In the genomic region with DNA sequence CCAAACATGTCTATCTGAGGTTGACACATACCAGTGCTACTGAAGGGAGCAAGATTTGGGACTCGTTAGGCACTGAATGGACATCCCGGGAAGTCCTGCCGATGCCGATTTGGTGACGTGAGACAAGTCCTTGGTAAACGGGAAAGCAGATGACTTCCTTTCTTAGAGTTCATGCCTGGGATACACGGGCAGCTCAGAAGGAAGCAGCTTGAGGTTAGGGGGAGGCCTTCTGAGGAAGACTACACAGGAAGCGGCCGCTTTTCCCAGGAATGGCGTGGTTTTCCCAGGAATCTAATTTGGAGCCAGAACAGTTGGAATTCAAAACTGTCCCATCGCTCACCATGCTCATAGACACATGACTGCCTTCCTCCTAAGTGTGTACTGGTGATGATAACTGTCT, we compare ENCODE assay signal across 34 mouse cellular contexts. TPM values are rescaled to one million over a fixed set of nuclear protein-coding genes. Genes with fewer than 3 reads are reported as not detected.
DNase-seq lines count a peak whose midpoint lies in the region; ATAC-seq lines count a peak whose summit lies in the region.
"Had no signal": no experiment of that assay in that cellular context is flagged by ENCODE, and none has a peak within 500 bp of the region (broad histone marks: within the 10 kb centered on the region; RNA-seq: fewer than 3 reads in every experiment).

No protein-coding gene starts in this region.

- H3K9me3 ChIP-seq in kidney, embryonic 15.5 days (replicated peaks): no peaks in the 10 kb centered on the region
- H3K9me3 ChIP-seq: limb, embryonic 12.5 days; midbrain, embryonic 13.5 days; neural tube, embryonic 13.5 days had no signal

- H3K27me3 ChIP-seq in kidney, embryonic 15.5 days: peaks cover 15% of the 10 kb centered on the region
- H3K27me3 ChIP-seq: limb, embryonic 12.5 days; midbrain, embryonic 13.5 days; neural tube, embryonic 13.5 days had no signal

- peak; percentile 6 for DNase-seq in embryo, embryonic 10 days (ENCODE audit: low spot score)
- DNase-seq in embryo, embryonic 9.5 days (ENCODE audit: extremely low spot score): no peak
- peak; percentile 6 for DNase-seq in kidney, adult 18-20 months
- DNase-seq in kidney, adult 9 months: peak; percentile 43
- DNase-seq in kidney, postnatal 25 days: peak; percentile 15 to 53
- no peak for DNase-seq in cerebellum, adult 9-11 months
- DNase-seq: cerebellum, adult 2 months; cerebellum, postnatal 36 days; gastrocnemius, adult 2 months; gastrocnemius, postnatal 36 days; heart, postnatal 36 days; lung, postnatal 10 days; right cerebral cortex, postnatal 4 days; thymus, adult 18-20 months; thymus, postnatal 25 days had no signal

- H3K4me3 ChIP-seq in kidney, embryonic 15.5 days (replicated peaks): no peak overlapping the region
- H3K4me3 ChIP-seq: erythroblast, embryonic 14.5 days; gastrocnemius, adult 2 months; layer of hippocampus, adult 2 months; left cerebral cortex, adult 2 months; limb, embryonic 12.5 days; midbrain, embryonic 13.5 days; neural tube, embryonic 13.5 days had no signal

- no peak overlapping the region for H3K4me2 ChIP-seq in kidney, embryonic 15.5 days
- H3K4me2 ChIP-seq: hindbrain, embryonic 14.5 days; limb, embryonic 12.5 days; liver, embryonic 11.5 days; midbrain, embryonic 13.5 days; neural tube, embryonic 13.5 days had no signal

- H3K4me1 ChIP-seq in kidney, embryonic 15.5 days: 0 out of 2 replicates have a peak, but pooled peaks cover 8% of the 10 kb centered on the region
- H3K4me1 ChIP-seq: limb, embryonic 12.5 days; midbrain, embryonic 13.5 days had no signal

- no peak for ATAC-seq in kidney, embryonic 15.5 days (replicated peaks; ENCODE audit: low FRiP score)
- ATAC-seq: forebrain, embryonic 16.5 days; intestine, postnatal 0 days; midbrain, embryonic 13.5 days; Patski had no signal

- no peaks in the 10 kb centered on the region for H3K36me3 ChIP-seq in kidney, embryonic 15.5 days
- H3K36me3 ChIP-seq: limb, embryonic 12.5 days; midbrain, embryonic 13.5 days; neural tube, embryonic 13.5 days had no signal

- H3K27ac ChIP-seq in kidney, embryonic 15.5 days: no peak overlapping the region
- H3K27ac ChIP-seq: gastrocnemius, adult 2 months; hindbrain, embryonic 14.5 days; layer of hippocampus, adult 2 months; left cerebral cortex, adult 2 months; limb, embryonic 12.5 days; macrophage; midbrain, embryonic 13.5 days; neural tube, embryonic 13.5 days; stomach, postnatal 0 days had no signal

- WGBS in kidney, embryonic 15.5 days: 83% methylated on average over 11 of the region's 11 CpGs

- no peak overlapping the region for H3K9ac ChIP-seq in kidney, embryonic 15.5 days
- H3K9ac ChIP-seq: hindbrain, embryonic 14.5 days; limb, embryonic 12.5 days; midbrain, embryonic 13.5 days; neural tube, embryonic 13.5 days had no signal

RNA-seq across cellular contexts. Expression of a gene that starts 2.4 kb away (rescaled TPM):
- not detected in 2 replicates for polyA plus RNA-seq in kidney, embryonic 15.5 days (2015; fragmentation: Nextera tagmentation; extraction: Ambion mirVana)
- polyA plus RNA-seq: cerebellum, adult 2 months; embryonic facial prominence, embryonic 14.5 days; erythroblast, embryonic 14.5 days; forebrain, embryonic 11.5 days; forebrain, embryonic 16.5 days; heart, embryonic 14.5 days; hindbrain, embryonic 14.5 days; intestine, postnatal 0 days; limb, embryonic 12.5 days; liver, embryonic 11.5 days; liver, embryonic 16.5 days; midbrain, embryonic 13.5 days; neural tube, embryonic 13.5 days; Patski; spleen, adult 2 months; stomach, postnatal 0 days had no signal

Comparison
In these comparisons a context has a peak if more than half of its experiments do, and no peak if none do; other contexts are left out.
1. DNase-seq: peak in embryo, embryonic 10 days (single experiment), kidney, adult 18-20 months (single experiment), kidney, adult 9 months (single experiment) and kidney, postnatal 25 days (2 of 2); none in embryo, embryonic 9.5 days (single experiment) and cerebellum, adult 9-11 months (single experiment).